Mouse (Mus musculus): ENCODE measurements around the gene Foxf1. TPM values are rescaled to one million over a fixed set of nuclear protein-coding genes. Genes with fewer than 3 reads are reported as not detected.
A peak's percentile ranks its signal among the peaks of the same experiment; 100 is the strongest.

Foxf1 gene
- polyA plus RNA-seq, 1 experiment from 2014 or later = 5.6 TPM

GRCm38 (mm10) chr8:121115948-121116347, 31.8 kb downstream of the Foxf1 start, which contains the start of gene Foxc2:
Foxc2 (plus strand) TSS chr8:121116171.
- 1% methylated on average over 25 of the region's 25 CpGs for WGBS (ENCODE audit: insufficient replicate concordance)
- no peaks in the 10 kb centered on the region for H3K9me3 ChIP-seq (replicated peaks)
- H3K27ac ChIP-seq = no peak within 1 kb of the TSS
- no peaks in the 10 kb centered on the region for H3K36me3 ChIP-seq
- H3K9ac ChIP-seq = no peak within 1 kb of the TSS
- peaks cover 8% of the 10 kb centered on the region; the same call in 1 of the 2 replicates for H3K4me1 ChIP-seq (replicated peaks)
- DNase-seq (no peak), ATAC-seq (ENCODE audit: low read depth) (no peak)
- H3K4me3 ChIP-seq (replicated peaks) = peak within 1 kb of the TSS; percentile 53
- peaks cover 96% of the 10 kb centered on the region for H3K27me3 ChIP-seq
- peak within 1 kb of the TSS; percentile 67 for H3K4me2 ChIP-seq

GRCm38 (mm10) chr8:121116591-121117185, 32.5 kb downstream of the Foxf1 start:
- 2% methylated on average over 54 of the region's 55 CpGs for WGBS (ENCODE audit: insufficient replicate concordance)
- Histone ChIP-seq H3K4me2 (peak overlapping the region; percentile 67), H3K4me3 (replicated peaks) (peak overlapping the region; percentile 53), H3K27me3 (peaks cover 99% of the 10 kb centered on the region), H3K9me3 (replicated peaks) (no peaks in the 10 kb centered on the region), H3K36me3 (no peaks in the 10 kb centered on the region), H3K4me1 (replicated peaks) (peaks cover 8% of the 10 kb centered on the region; the same call in 1 of the 2 replicates), H3K27ac (no peak overlapping the region), H3K9ac (no peak overlapping the region)
- DNase-seq (no peak), ATAC-seq (ENCODE audit: low read depth) (no peak; the same call in 1 of the 2 replicates)

- Histone ChIP-seq H3K9ac (no peak overlapping the region), H3K4me2 (peak overlapping the region; percentile 67), H3K27me3 (peaks cover 100% of the 10 kb centered on the region)
These were observed 33.0 kb downstream of the Foxf1 start for GRCm38 (mm10) chr8:121117186-121117651.

DNA sequence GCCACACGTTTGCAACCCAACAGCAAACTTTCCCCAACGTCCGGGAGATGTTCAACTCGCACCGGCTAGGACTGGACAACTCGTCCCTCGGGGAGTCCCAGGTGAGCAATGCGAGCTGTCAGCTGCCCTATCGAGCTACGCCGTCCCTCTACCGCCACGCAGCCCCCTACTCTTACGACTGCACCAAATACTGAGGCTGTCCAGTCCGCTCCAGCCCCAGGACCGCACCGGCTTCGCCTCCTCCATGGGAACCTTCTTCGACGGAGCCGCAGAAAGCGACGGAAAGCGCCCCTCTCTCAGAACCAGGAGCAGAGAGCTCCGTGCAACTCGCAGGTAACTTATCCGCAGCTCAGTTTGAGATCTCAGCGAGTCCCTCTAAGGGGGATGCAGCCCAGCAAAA, 33.7 kb downstream of the Foxf1 start:
- DNase-seq (no peak), ATAC-seq (ENCODE audit: low read depth) (no peak)
- Histone ChIP-seq H3K4me1 (replicated peaks) (peaks cover 8% of the 10 kb centered on the region; the same call in 1 of the 2 replicates), H3K27me3 (peaks cover 100% of the 10 kb centered on the region), H3K9me3 (replicated peaks) (no peaks in the 10 kb centered on the region), H3K4me2 (peak overlapping the region; percentile 67; the same call in 1 of the 2 replicates), H3K36me3 (no peaks in the 10 kb centered on the region), H3K27ac (no peak overlapping the region), H3K4me3 (replicated peaks) (peak overlapping the region; percentile 53), H3K9ac (no peak overlapping the region; the same call in 1 of the 2 replicates)
- 2% methylated on average over 28 of the region's 28 CpGs for WGBS (ENCODE audit: insufficient replicate concordance)

More at GRCm38 (mm10) chr8:121117186-121117651, 33.0 kb downstream of the Foxf1 start:
- Histone ChIP-seq H3K4me1 (replicated peaks) (peaks cover 8% of the 10 kb centered on the region; the same call in 1 of the 2 replicates), H3K27ac (no peak overlapping the region), H3K9me3 (replicated peaks) (no peaks in the 10 kb centered on the region), H3K36me3 (no peaks in the 10 kb centered on the region), H3K4me3 (replicated peaks) (peak overlapping the region; percentile 53)
- ATAC-seq (ENCODE audit: low read depth) (no peak), DNase-seq (no peak)
- WGBS (ENCODE audit: insufficient replicate concordance) = 2% methylated on average over 62 of the region's 62 CpGs

DNA sequence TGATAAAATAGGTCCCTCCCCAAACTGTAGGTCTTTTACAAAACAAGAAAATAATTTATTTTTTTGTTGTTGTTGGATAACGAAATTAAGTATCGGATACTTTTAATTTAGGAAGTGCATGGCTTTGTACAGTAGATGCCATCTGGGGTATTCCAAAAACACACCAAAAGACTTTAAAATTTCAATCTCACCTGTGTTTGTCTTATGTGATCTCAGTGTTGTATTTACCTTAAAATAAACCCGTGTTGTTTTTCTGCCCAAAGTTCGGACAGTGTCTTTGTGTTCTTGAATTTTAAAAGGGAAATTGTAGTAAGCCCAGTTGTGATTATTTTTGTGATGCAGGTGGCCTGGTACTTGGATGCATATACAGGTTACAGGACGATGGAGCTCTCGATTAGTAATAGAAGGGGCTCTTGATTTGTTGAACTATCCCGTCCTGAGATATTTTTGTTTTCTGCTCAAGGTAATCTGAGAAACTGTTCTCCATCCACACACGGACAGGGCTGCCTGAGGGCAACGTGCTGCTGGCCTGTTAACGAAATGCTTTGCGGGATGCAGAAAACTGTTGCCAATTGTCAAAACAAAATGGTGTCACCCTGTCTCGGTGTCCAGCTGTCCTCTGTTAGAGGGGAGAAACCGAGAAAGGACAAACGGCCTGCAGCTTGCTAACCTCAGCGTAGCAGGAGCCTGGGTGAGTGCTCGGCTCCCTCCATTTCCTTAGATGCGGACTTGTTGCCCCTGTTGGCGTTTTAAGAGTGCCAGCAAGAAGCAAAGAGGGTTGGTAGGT, 34.6 kb downstream of the Foxf1 start:
- no peak overlapping the region for H3K4me3 ChIP-seq (replicated peaks)
- no peak overlapping the region for H3K9ac ChIP-seq
- peaks cover 8% of the 10 kb centered on the region; the same call in 1 of the 2 replicates for H3K4me1 ChIP-seq (replicated peaks)
- ATAC-seq (ENCODE audit: low read depth) (no peak), DNase-seq (no peak)
- H3K36me3 ChIP-seq = no peaks in the 10 kb centered on the region
- 5% methylated on average over 18 of the region's 18 CpGs for WGBS (ENCODE audit: insufficient replicate concordance)
- no peak overlapping the region for H3K4me2 ChIP-seq
- peaks cover 100% of the 10 kb centered on the region for H3K27me3 ChIP-seq
- no peak overlapping the region for H3K27ac ChIP-seq
- no peaks in the 10 kb centered on the region for H3K9me3 ChIP-seq (replicated peaks)

- ATAC-seq (ENCODE audit: low read depth) = no peak
- Histone ChIP-seq H3K4me3 (replicated peaks) (no peak overlapping the region), H3K4me1 (replicated peaks) (peaks cover 8% of the 10 kb centered on the region; the same call in 1 of the 2 replicates), H3K9me3 (replicated peaks) (no peaks in the 10 kb centered on the region), H3K27ac (no peak overlapping the region), H3K4me2 (no peak overlapping the region), H3K9ac (no peak overlapping the region), H3K36me3 (no peaks in the 10 kb centered on the region), H3K27me3 (peaks cover 100% of the 10 kb centered on the region)
- no peak for DNase-seq
- 15% methylated on average over 12 of the region's 12 CpGs for WGBS (ENCODE audit: insufficient replicate concordance)
These were observed 35.7 kb downstream of the Foxf1 start for GRCm38 (mm10) chr8:121119635-121120455.

- H3K27me3 ChIP-seq = peaks cover 100% of the 10 kb centered on the region
- H3K4me3 ChIP-seq (replicated peaks) = no peak overlapping the region
- H3K9me3 ChIP-seq (replicated peaks) = no peaks in the 10 kb centered on the region
- no peaks in the 10 kb centered on the region for H3K36me3 ChIP-seq
- DNase-seq (no peak), ATAC-seq (ENCODE audit: low read depth) (no peak)
- no peak overlapping the region for H3K27ac ChIP-seq
- WGBS (ENCODE audit: insufficient replicate concordance) = 14% methylated on average over 17 of the region's 17 CpGs
- no peak overlapping the region for H3K9ac ChIP-seq
- peaks cover 11% of the 10 kb centered on the region for H3K4me1 ChIP-seq (replicated peaks)
- H3K4me2 ChIP-seq = no peak overlapping the region
These were observed 36.6 kb downstream of the Foxf1 start for GRCm38 (mm10) chr8:121120456-121121419.

DNA sequence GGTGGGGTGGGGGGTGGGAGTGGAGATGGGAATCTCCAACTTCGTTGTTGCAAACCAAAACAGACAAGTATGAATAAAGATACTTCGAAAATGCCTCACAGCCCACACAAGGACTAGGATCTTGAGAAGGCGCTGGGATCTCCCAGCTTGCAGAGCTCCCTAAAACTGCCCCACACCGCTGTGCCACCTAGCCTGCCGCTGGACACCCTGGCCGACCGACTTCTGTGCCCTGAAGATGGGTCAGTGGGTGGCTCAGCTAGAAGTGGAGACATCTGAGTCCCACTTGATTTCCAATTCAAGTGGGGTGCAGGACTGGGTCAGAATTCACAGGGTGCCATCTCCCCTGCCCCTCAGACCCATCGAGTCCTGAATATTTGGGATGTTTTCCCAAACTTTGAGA, 37.5 kb downstream of the Foxf1 start:
- 25% methylated on average over 8 of the region's 8 CpGs for WGBS (ENCODE audit: insufficient replicate concordance)
- no peaks in the 10 kb centered on the region for H3K36me3 ChIP-seq
- H3K4me2 ChIP-seq = no peak overlapping the region
- H3K9me3 ChIP-seq (replicated peaks) = no peaks in the 10 kb centered on the region
- no peak overlapping the region for H3K27ac ChIP-seq
- DNase-seq (no peak), ATAC-seq (ENCODE audit: low read depth) (no peak)
- H3K27me3 ChIP-seq = peaks cover 100% of the 10 kb centered on the region
- H3K4me1 ChIP-seq (replicated peaks) = peaks cover 5% of the 10 kb centered on the region
- H3K4me3 ChIP-seq (replicated peaks) = no peak overlapping the region
- no peak overlapping the region for H3K9ac ChIP-seq

- DNase-seq = no peak
These were observed 38.2 kb downstream of the Foxf1 start for GRCm38 (mm10) chr8:121122368-121122767.

GRCm38 (mm10) chr8:121123113-121123512, 38.9 kb downstream of the Foxf1 start:
- Histone ChIP-seq H3K4me1 (replicated peaks) (peaks cover 9% of the 10 kb centered on the region), H3K9ac (no peak overlapping the region), H3K36me3 (no peaks in the 10 kb centered on the region), H3K4me3 (replicated peaks) (no peak overlapping the region), H3K9me3 (replicated peaks) (no peaks in the 10 kb centered on the region), H3K27me3 (peaks cover 100% of the 10 kb centered on the region), H3K27ac (no peak overlapping the region), H3K4me2 (no peak overlapping the region)
- DNase-seq (no peak), ATAC-seq (ENCODE audit: low read depth) (no peak)
- 51% methylated on average over 2 of the region's 2 CpGs for WGBS (ENCODE audit: insufficient replicate concordance)

More at GRCm38 (mm10) chr8:121122368-121122767, 38.2 kb downstream of the Foxf1 start:
- Histone ChIP-seq H3K27me3 (peaks cover 100% of the 10 kb centered on the region), H3K9me3 (replicated peaks) (no peaks in the 10 kb centered on the region), H3K4me3 (replicated peaks) (no peak overlapping the region), H3K9ac (no peak overlapping the region), H3K4me2 (no peak overlapping the region), H3K4me1 (replicated peaks) (peaks cover 5% of the 10 kb centered on the region; the same call in 1 of the 2 replicates), H3K36me3 (no peaks in the 10 kb centered on the region), H3K27ac (no peak overlapping the region)
- ATAC-seq (ENCODE audit: low read depth) = no peak
- WGBS (ENCODE audit: insufficient replicate concordance) = 26% methylated on average over 7 of the region's 7 CpGs
